Mouse (Mus musculus): Measurements from ENCODE around the gene Chml. TPM values are rescaled to one million over a fixed set of nuclear protein-coding genes. Genes with fewer than 3 reads are reported as not detected.

Chml gene
- total RNA-seq (2023): 3.7 and 10.7 TPM in 2 replicates

GRCm38 (mm10) chr1:175692246-175692996, at the start of gene Chml, which contains the start of gene Opn3:
TSS of gene Chml (minus strand) at chr1:175692901.
TSS of gene Opn3 (minus strand) at chr1:175692776.

GRCm38 (mm10) chr1:175698293-175698692, 5.6 kb upstream of the Chml start, which contains the start of gene Wdr64:
TSS of gene Wdr64 (plus strand) at chr1:175698593.

Other genes starting within 250 kb of the Chml start
- 0.45 and 0.69 TPM in 2 replicates for gene Rgs7, start 200.4 kb downstream of the Chml start, total RNA-seq (2023)
- 2.0 and 2.8 TPM in 2 replicates for gene Kmo, start 72.5 kb downstream of the Chml start, total RNA-seq (2023)
- gene Fh1, start 67.3 kb downstream of the Chml start, total RNA-seq (2023): 15.2 and 23.8 TPM in 2 replicates
- 0.76 and 0.79 TPM in 2 replicates for gene Opn3, start 125 bp downstream of the Chml start, total RNA-seq (2023)
- not detected in 2 replicates for gene Wdr64, start 5.7 kb upstream of the Chml start, total RNA-seq (2023)
- gene Exo1, start 187.7 kb upstream of the Chml start, total RNA-seq (2023): 15.0 and 15.4 TPM in 2 replicates
- gene Gm38100, start 227.4 kb upstream of the Chml start, total RNA-seq (2023): not detected in 2 replicates